Mouse (Mus musculus) liver, embryonic 14.5 days (tissue): ENCODE measurements around the gene Tfeb.

Experiments
- CTCF ChIP-seq: IDR thresholded peaks from 2 replicates; pipeline ENCODE4 v1.5.1; 2016; ENCODE audit warnings: antibody characterized with exemption, low read depth, control low read depth
- EP300 ChIP-seq: IDR thresholded peaks from 2 replicates; pipeline ENCODE4 v1.6.1; 2016; ENCODE audit warnings: antibody characterized with exemption, low read depth

DNA sequence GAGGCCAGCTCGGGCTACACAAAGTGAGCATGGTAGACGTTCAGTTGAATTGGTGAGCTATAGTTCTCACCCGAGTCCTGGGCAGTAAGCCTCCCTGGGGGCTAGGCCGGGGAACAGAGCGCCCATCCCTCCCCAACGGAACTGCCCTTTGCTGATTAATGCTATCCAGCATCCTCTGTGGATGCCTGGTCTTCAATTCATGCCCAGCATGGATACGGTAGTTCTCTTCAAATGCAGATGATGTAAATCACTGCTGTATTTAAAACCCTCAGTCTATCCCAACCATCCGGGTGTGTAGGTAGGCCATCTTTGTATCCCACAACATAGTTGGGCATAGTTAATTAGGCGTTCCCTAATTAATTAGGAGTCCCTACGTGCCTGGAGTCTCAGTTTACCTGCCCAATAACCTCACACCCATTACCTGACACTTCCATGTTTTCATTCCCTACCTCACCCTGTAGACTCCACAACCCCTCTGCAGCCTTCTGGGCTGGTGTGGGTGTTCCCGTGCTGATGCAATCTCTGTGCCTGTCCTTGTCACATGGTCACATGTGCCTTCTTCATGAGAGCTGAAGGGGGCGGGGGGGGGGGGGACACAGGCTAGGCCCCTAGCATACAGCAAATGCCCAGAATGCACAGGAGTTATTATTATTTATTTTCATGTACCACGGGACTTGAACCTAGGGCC is 81.4 kb downstream of the Tfeb start:
- no peak for TF ChIP-seq CTCF
- no peak for TF ChIP-seq EP300
